Mouse (Mus musculus): Measurements from ENCODE around the gene Gtpbp3.

The Gtpbp3 gene

GRCm38 (mm10) chr8:71470146-71470912, 17.6 kb upstream of the Gtpbp3 start:
- DNase-seq, result no peak

DNA sequence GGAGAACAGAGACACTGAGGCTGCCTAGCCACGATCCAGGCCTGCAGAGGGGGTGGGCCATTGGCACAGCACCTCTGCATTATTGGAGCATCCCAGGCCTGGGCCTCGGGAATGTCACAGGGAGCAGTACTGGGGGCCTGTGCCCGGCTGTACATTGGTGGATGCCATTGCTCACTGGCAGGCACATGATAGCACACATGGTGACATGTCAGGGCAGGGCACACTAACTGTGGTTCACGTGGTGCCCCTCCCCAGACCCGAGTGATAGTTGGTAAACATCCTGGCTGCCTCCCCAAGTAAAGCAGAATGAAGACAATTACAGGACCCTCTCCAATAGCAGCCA, 17.0 kb upstream of the Gtpbp3 start:
- no peak for DNase-seq

DNA sequence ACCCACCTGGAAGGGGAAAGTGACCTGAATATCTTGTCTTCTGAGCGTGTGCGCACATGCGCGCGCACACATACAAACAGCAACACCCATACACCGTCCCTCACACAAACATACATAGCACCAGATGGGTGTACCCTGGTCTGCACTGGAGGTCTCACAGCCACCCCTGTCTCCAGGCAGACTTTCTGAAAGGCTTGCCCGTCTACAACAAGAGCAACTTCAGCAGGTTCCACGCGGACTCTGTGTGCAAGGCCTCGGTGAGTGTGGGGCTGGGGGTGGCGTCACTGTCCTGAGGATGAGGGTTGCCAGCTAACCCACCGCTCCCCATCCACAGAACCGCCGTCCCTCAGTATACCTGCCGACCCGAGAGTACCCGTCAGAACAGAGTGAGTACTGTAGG, 16.0 kb upstream of the Gtpbp3 start:
- no peak for DNase-seq

GRCm38 (mm10) chr8:71472601-71473386, 15.1 kb upstream of the Gtpbp3 start:
- DNase-seq, result no peak

GRCm38 (mm10) chr8:71474344-71474743, 13.6 kb upstream of the Gtpbp3 start:
- no peak for DNase-seq

GRCm38 (mm10) chr8:71474785-71475701, 12.9 kb upstream of the Gtpbp3 start:
- DNase-seq, result no peak

GRCm38 (mm10) chr8:71475702-71476075, 12.2 kb upstream of the Gtpbp3 start:
- DNase-seq, result no peak

DNA sequence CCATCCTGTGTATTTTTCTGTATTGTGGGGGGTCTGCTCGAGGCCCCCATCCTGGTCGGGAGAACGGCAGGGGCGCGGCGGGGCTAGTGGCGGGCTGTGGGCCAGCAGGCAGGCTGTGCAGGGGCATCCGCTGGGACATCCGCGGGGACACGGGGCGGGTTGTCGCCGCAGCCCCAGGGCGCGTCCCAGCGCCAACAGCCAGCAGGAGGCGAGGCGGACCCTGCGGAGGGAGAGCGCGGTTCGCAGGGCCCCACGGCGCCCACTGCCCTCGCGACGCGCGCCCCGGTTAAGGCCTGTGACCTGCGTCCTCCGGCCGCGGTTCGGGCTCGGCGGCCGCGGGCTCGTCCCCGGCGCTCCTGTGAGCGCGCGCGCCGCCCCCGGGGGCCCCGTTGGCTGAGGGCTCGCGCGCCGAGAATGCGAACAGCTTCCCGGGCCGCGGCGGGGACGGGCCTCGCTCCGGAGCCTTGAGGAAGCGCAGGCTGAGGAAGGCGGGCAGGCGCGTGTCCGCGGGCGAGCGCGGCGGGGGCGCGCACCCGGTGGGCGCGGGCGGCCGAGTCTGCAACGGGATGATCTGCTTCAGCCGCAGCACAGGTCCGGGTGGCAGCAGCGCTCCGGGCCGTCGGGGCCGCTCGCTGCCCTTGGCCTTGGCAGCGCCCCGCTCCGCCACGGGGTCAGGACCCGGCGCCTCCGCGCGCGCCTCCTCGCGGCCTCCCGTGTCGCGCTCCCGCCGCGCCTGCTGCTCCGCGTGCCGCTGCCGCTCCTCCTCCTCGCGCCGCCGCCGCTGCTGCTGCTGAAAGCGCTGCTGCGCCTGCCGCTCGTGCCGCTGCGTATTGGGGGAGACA, 11.6 kb upstream of the Gtpbp3 start:
- DNase-seq, result peak; percentile 85

DNA sequence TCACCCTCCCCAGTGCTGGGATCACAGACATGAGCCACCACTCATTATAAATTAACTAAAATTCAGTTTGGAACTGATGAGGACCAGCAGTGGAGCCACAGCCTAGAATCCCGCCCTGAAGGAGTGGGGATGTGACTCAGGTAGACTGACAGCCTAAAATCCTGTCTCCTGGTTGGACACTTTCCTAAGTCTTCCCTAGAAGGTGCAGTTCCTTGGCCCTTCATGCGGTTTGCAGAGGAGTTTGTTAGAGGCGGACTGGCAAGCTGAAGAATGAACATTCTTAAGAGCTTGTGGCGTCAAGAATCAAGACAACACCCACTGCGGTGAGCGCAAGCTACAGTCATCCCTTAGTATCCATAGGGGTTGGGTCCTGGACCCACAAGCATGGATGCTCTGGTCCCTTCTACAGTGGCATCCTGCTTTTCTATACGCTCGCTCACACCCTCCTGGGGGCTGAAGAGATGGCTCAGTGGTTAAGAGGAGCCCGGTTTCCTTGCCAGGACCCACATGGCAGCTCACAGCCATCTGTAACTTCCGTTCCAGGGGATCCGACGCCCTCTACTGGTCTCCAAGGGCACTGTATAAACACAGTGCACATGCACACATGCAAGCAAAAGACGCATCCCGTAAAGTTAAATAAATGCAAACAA, 10.6 kb upstream of the Gtpbp3 start:
- DNase-seq, result no peak

DNA sequence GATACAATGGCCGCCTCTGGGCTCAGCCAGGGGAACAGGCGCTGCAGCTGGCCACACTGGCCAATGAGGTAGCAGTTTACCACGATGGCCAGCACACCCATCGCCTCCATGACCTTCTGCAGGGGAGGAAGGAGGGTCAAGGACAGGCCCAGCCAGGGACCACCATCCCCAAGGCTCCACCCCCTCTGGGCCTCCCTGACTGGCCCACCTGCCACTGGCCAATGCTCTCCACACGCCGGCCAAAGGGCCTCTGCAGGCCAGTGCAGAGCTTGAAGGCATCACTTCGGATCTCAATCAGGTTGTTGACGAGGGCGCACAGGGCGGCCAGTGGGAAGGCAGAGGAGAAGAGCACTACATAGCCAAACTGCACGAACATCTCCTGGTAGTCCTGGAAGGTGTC, 9.0 kb upstream of the Gtpbp3 start:
- DNase-seq, result no peak

DNA sequence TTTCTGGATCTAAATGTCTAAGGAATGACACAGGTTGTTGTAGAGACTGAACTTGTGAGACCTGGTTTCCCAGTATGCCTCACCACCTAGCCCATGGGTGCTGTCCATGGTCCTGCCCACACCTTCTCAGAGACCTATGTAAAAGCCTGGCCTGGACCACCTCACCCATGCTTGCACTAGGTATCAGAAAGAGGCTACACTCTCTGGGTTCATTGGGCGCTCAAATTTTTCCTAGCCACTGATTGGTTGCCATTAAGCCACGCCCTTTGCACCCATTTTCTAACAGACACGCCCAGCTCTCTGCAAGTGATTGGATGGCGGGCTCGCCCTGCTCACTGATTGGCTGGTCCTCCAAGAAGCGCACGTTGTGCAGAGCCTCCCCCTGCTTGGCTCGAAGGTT, 4.0 kb upstream of the Gtpbp3 start:
- peak; percentile 42 for DNase-seq

DNA sequence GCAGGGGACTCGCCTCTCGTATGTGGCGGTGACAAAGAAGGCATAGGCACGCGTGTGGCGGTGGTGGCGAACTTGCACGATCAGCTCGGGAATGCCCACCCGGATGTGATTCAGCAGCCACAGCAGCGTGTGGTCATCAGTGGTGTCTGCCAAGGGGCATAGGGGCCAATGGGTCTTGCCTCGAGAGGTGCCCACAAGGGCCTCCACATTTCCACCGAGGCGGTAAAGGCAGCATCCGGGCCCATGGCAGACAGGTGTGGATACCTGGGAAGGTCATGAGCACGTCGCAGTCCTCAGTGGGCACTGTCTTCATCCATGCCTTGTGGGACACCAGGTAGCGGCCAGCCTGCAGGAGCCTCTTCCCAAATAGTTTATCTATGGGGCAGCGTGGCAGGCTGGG, 3.2 kb upstream of the Gtpbp3 start:
- DNase-seq, result no peak

GRCm38 (mm10) chr8:71485142-71486135, 2.5 kb upstream of the Gtpbp3 start, which contains the start of gene Ano8:
Gene Ano8, minus strand, starts transcription at chr8:71485963.
- DNase-seq, result peak; percentile 84

DNA sequence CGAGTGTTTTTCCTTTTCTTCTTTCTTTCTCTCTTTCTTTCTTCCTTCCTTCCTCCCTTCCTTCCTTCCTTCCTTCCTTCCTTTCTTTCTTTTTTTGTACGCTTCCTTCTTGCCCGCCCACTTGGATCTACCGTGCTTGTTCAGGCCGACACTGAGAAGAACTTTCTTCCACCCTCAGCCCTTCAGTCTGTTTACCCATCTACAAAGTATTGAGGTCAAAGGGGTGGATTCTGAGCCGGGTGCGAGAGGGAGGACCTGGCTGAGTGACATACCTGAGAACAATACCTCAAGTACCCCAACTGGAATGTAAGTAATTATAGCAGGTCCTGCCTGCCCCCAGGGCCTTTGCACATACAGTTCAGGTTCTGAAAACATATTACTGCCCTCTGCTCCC, 1.8 kb upstream of the Gtpbp3 start:
- DNase-seq, result peak; percentile 28

DNA sequence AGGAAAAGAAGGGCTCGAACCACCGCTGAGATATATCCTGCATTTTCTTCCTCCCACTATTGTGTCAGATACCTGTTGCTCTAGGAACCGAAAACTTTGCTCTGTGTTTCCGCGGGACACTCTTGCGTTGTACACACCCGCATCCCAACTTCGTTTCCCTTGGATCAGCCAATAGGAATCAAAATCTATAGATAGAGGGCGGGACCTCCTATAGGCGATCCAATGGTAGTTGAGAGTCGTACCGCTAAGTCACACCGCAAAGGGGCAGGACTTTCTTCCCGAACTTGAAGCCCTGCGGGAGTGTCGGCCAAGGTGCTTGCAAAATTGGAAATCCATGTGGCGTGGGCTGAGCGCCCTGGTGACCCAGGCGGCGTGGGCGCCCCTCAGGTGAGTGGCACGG, 551 bp downstream of the Gtpbp3 start:
- DNase-seq, result peak; percentile 86

DNA sequence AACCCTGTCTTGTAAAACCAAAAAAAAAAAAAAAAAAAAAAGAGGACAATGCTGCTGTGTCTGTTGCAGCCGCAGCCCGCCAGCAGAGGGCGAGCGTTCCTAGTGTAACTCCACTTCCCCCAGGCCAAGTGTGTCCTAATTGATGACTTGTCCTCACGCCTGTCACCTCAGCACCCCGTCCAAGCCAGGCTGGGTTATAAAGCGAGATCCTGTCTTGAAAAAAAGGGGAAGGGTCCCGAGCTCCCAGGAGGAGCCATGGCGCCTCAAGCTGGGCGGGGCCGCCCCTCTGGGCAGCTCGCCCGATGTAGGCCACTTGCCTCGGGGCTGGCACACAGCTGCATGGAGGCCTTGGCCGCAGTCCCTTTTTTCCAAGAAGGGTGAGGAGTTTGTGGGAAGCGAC, 7.1 kb downstream of the Gtpbp3 start:
- peak; percentile 89 for DNase-seq

GRCm38 (mm10) chr8:71495811-71496210, 7.9 kb downstream of the Gtpbp3 start:
- DNase-seq, result peak; percentile 26

- peak; percentile 92 for DNase-seq
Measured at GRCm38 (mm10) chr8:71496481-71496880, 8.6 kb downstream of the Gtpbp3 start.

DNA sequence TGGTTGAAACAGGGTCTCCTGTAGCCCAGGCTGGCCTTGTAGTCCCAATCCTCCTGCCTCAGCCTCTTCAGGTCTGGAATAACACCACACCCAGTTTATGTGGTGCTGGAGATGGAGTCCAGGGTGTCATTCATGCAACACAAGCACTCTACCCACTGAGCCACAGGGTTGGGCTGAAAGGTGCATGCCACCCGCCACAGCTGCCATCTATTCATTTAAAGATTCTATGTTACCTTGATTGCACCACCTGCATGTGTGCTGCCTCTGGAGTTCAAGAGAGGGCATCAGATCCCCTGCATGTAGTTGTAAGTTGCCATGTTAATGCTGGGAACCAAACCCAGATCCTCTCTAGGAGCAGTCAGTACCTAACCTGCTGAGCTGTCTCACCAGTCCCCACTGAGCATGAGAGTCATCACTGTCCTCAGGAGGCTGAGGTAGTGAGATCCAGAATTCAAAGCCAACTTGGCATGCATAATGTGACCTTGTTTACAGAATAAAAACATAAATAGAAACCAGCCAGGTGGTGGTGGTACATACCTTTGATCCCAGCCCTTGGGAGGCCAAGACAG, 9.3 kb downstream of the Gtpbp3 start:
- DNase-seq, result no peak

DNA sequence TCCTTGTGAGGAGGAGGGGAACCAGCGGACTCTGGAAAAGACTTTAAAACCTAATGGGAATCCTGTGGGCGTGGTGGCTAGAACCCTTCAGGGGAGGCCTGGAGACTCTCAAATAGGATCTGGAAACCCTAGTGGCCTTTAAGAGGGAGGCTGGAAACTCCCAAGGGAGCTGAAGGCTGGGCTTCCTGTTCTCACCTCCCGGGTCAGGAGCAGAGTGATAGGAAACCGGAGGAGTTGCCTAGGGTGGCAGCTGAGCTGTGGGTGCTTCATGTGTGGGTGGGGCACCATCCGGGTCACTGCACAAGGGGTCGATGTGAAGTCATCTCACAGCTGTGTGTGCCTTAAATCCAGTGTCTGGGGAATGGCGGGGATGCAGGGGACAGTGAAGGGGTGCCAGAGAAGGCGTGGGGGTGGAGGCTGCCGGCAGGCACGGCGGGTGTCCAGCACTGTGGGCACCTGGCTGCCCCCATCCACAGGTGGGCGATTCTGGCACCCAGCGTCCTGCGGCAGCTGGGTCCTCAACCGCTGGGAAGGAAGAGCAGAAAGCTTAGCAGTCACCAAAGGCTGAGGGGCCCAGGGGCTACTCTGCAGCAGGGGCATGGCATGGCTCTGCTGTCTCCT, 10.1 kb downstream of the Gtpbp3 start:
- DNase-seq, result peak; percentile 57

Measured in kidney, adult 18-20 months (tissue).